Mouse (Mus musculus) adrenal gland, postnatal 36 days (tissue): ENCODE data around the gene Sp3. TPM values are rescaled to one million over a fixed set of nuclear protein-coding genes. Genes with fewer than 3 reads are reported as not detected.
A peak's percentile ranks its signal among the peaks of the same experiment; 100 is the strongest.

Experiments used
- DNase-seq, 2 experiments: peaks; one replicate each; pipeline ENCODE4 v3.0.0; 2021; ENCODE audit warnings: mixed read lengths in 1 of 2
- long read RNA-seq, 2 experiments: library from polyadenylated mRNA; stranded (forward); transcript quantifications; one replicate each; pipeline ENCODE4 v2.0.0; 2021; ENCODE audit warnings: borderline sequencing depth in 2 of 2
- total RNA-seq, 2 experiments: library from RNA; stranded (reverse); gene quantifications; 2 replicates each; pipeline ENCODE4 v1.2.3; 2021

Sp3 gene
- 10 to 100 TPM; 54.0 to 62.2 TPM for total RNA-seq
- long read RNA-seq, experiment 1, full-length matches to known transcripts = 37 of 52 reads
- long read RNA-seq, experiment 1, partial matches to known transcripts = 10 of 52 reads
- long read RNA-seq, experiment 1, other reads (novel, unspliced or antisense) = 5 of 52 reads
- long read RNA-seq, experiment 2, full-length matches to known transcripts = 12 of 16 reads
- long read RNA-seq, experiment 2, partial matches to known transcripts = 2 of 16 reads
- long read RNA-seq, experiment 2, other reads (novel, unspliced or antisense) = 2 of 16 reads

GRCm38 (mm10) chr2:72980337-72981074, at the start of gene Sp3:
TSS of gene Sp3 (minus strand) at chr2:72980446.
- peak; percentile 98 to 99 for DNase-seq

- DNase-seq = no peak
Measured at GRCm38 (mm10) chr2:73029846-73030245, 49.6 kb upstream of the Sp3 start.

- no peak for DNase-seq
Measured at GRCm38 (mm10) chr2:73028019-73028418, 47.8 kb upstream of the Sp3 start.

DNA sequence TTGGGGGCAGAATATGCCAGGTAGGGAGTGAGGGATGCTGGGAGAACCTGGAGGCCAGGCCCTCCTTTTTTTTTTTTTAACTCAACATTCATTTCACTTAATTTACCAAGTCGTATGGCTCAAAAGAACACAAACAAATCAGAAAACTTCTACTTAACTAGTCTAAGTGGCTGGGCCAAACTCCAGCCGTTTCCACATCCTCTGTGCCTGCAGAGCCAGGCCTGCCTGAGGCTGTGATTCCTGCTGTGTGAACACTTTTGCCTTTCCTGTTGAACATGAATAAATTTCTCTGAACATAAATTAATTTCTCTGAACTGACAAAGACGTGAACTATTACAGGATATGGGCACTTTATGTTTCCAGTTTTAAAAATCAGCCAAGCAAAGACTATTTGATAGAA, 46.9 kb upstream of the Sp3 start:
- DNase-seq = no peak

DNA sequence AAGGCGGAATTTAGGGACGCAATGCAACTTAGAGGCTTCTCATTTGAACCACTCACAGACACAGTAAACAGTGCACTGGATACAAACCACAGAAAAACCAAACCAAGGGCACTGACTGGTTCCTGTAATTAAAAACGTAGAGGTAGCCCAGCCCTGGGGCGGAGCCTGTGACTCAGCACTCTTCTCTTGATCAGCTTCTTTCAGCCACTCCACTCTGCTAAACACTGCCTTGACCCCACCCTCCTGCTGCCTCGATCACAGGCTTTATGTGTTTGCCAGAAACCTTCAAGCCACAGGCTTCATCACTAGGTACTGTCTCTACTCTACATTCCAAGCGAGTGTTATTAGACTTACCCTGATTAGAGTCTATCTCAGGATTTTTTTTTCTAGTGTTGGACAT, 43.6 kb upstream of the Sp3 start:
- peak; percentile 59 to 71 for DNase-seq

DNA sequence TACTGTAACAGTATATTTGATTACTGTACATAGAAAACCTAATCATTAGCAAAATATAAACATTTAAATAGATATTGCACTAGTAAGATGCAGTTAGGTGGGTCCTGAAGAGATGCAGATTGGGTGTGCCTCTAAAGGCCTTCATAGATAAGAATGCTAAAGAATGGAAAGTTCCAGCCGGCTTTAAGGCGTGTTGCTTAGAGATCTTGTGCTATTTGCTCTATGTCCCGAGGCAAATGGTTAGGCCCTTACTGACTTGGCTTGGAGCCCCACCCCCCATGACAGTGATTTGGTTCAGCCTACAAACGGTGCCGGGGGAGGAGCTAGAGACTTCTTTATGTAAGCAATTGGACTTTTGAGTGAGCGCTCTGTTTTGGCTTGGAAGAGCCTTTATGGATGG, 40.8 kb upstream of the Sp3 start:
- DNase-seq = no peak

DNA sequence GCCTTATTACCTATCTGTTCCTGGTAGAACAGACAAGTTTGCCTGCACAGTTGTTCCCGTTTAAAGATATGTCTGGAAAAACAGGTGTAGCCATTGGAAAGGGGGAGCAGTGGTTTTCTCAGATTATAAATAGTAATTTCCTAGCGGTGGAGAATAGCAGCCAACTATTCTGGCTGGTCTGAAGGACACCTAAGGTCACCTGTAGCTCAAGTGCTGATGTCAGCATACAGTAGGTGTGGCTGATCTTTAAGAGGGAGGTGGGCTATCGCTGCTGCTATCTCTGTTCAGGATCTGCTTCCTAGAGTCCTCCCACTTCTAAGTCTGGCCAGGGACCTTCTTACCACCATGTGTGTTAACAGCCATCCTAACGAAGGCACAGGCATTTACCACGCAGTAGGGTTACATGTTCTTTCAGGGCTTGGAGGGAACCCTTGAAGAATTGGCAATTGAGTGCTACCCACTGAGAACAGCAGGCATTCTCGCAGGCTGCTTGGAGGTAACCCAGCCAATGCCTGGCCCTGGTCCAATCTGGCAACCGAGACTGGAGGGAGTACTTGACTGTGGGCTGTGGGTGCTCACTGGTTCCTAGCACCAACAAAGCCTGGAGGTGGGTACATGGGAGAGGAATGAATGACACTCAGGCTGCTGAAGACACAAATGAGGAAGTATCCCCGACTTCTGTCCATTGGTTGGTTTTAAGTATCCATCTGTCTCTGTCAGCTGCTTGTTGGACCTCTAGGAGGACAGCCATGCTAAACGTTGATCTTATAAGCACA, 39.3 kb upstream of the Sp3 start:
- peak; percentile 65 to 68 for DNase-seq

GRCm38 (mm10) chr2:73014063-73014462, 33.8 kb upstream of the Sp3 start:
- peak; percentile 68 to 71 for DNase-seq

DNA sequence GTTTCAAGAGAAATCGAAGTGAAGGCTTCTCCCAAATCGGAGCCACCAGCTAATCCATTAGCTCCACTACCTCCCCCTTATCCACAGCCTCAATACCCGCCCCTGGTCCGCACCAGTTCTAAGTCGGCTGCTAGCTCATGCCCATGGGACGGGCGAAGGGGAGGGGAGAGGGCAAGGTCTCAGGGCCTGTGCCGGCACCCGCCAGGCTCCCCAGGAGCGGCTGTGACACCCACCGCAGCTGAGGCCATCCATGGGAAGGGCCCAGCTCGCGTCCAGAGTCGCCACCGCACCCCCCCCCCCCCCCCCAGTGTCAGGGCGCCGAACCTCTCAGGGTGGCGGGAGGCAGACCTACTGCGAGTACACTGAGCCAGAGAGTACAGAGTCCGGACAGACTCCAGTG, 32.4 kb upstream of the Sp3 start:
- DNase-seq = peak in 1 of 2 experiments; percentile 31

- DNase-seq = no peak
Measured at GRCm38 (mm10) chr2:73007472-73007871, 27.2 kb upstream of the Sp3 start.

DNA sequence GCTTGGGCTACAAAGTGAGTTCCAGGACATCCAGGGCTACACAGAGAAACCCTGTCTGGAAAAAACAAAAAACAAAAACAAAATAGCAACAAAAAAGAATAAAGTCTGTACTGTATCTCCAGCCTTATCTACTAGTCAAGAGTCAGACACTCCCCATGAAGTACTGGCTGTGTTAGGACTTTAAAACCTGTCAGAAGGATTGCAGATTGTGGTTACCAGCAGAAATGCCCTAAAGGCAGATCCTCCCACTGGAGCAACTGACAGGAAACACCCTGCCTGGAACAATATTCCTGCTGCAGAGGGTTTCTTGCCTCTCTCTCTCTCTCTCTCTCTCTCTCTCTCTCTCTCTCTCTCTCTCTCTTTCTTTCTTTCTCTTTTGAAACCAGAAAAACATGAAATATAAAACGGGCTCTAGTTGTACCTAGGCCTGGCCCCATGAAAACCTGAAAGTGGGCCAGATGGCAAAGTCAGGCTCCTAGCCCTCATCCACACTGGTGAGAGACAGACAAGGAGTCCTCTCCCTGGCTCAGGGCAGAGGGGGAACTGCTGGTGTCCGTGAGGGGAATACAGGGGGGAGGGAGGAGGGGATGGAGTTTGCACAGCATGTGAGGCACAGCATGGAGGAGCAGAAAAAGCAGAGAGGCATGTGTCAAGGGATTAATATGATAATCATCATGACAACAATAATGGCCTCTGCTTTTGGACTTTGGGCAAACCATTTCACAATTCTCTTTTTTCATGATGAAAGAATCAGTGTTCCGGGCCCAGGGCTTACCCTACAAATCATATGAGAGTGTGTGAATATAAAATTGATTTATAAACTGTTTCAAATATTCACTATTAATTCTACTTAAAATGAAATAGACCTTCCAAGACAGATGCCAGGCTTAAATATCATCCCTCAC, 25.6 kb upstream of the Sp3 start:
- no peak for DNase-seq

GRCm38 (mm10) chr2:73003751-73004717, 23.8 kb upstream of the Sp3 start:
- DNase-seq = peak; percentile 89 to 90

GRCm38 (mm10) chr2:73003049-73003448, 22.8 kb upstream of the Sp3 start:
- peak; percentile 30 to 50 for DNase-seq

- DNase-seq = no peak
Measured at GRCm38 (mm10) chr2:73002451-73002850, 22.2 kb upstream of the Sp3 start.

DNA sequence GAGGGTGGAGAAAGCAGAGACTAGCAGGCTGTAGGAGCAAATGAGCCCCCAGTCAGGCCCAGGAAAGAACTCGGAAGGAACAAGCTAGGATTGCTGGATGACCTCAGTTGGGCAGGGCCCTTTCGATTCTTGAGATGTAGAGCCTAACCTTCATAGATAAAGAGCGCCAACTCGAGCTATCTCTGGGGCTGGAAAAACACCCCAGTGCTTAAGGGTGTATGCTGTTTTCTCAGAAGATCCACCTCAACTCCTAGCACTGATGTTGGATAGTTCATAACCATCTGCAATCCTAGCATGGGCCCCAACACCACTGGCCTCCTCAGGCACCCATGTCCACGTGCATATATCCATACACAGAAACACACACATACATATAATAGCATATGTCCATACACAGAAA, 21.7 kb upstream of the Sp3 start:
- no peak for DNase-seq

DNA sequence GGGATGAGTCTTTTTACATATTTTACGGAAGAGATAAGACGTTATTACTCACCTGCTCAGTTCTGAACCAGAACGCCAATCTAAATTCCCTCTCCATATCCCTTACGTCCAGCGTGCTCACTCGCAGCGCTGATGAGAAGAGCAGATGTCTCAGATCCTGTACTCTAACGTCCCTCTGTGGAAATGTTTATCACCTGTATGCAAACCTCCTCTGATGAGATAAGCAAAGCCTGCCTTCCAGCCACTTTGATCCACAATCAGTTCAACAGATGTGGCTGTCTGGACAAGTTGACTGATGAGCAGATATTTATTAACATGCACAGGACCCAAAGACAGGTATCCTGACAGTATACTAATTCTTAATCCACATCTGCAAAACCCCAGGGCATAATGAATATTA, 19.9 kb upstream of the Sp3 start:
- DNase-seq = no peak

- no peak for DNase-seq
Measured at GRCm38 (mm10) chr2:72997586-72997985, 17.3 kb upstream of the Sp3 start.

DNA sequence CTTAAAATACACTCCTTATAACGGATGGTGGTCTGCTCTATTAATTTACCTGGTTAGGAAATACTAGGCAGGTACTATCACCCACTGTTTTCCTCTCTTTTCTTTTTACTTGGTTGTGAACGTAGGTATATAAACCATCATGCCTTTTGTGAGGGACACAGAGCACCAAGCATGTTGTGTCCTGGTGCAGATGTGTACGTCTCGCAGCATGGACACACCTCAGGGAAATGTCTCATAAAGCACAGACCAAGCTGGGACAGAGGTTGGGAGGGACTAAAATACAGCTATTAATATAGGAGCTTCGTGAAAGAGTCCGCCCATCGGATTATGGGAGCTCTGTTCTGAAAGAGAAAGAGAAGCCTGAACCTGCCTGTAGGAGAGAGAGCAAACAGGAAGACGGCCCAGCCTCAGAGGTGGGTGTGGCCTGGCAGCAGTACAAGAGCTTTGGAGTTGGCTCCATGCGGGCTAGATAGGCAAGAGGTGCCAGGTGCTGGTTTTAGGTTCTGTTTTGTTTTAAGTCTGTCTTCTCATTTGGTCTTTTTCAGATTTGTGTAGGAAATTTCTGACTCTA, 16.6 kb upstream of the Sp3 start:
- peak; percentile 26 to 68 for DNase-seq

- peak; percentile 22 to 41 for DNase-seq
Measured at GRCm38 (mm10) chr2:72995346-72996097, 15.3 kb upstream of the Sp3 start.

DNA sequence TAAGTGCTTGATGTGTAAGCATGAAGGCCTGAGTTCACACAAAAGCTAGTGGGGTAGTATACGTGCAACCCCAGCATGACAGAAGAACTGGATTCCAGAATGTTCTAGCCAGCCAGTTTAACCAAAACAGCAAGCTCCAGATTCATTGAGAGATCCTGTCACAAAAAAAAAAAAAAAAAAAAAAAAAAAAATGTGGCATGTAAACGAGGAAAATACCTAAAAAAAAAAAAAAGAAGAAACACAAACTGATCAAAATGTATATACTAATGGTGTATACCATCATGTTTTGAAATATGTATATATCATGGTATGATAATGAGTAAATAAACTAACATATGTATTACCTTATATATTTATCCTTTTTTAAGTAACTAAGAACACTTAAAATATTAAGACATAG, 13.9 kb upstream of the Sp3 start:
- DNase-seq = no peak
